Mouse (Mus musculus): Measurements from ENCODE around the gene 1600002K03Rik.
A peak's percentile ranks its signal among the peaks of the same experiment; 100 is the strongest.

DNA sequence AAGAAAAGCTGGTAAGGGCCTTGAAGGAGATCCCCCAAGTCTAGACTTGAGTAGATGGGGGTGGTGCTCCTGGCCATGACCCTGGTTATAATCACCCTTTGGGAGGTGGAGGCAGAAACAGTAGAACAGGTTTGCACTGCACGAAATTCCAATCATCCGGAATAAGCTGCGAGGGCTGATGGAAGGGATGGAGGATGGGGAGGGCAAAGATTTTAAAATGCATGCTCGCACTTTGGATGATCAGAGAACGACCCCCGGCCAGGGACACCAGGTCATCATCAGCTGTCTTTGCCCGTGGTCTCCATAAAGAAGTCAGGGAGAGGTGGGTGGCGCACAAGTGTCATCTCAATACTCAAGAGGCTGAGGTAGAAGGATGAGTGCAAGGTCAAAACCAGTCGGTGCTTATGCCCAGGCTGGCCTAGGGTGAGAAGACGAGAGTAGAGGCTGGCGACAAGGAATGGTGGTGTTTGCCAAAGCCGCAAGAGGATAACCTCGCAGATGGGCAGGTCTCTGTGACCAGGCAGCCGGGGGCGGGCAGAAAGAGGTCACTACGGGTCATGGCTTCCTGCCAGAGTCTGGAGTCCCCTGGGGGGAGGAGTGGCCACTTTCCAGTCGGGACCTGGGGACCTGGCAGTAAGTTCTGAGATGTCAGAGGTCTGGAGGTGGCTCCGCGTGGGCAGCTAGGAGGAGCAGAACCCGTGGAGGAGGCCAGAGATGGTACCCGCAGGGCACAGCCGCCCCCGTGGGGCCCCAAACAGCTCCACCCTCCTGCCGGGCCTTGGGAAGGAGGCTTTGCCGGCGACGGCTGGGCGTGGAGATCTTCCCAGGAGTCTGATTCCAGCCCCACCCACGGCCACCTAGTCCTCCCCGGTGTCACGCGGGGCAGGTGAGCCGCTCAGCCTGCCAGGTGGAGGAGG, 12.0 kb upstream of the 1600002K03Rik start:
- TF ChIP-seq CTCF (IDR thresholded peaks at IDR 0.05; ENCODE audit: low read depth) = no peak
- peak; percentile 63 for TF ChIP-seq EP300 (optimal IDR thresholded peaks at IDR 0.05)
